Mouse (Mus musculus): ENCODE measurements around the gene Rel. TPM values are rescaled to one million over a fixed set of nuclear protein-coding genes. Genes with fewer than 3 reads are reported as not detected.

Gene Rel
- 0.55 and 1.0 TPM in 2 replicates for polyA plus RNA-seq (2015; fragmentation: Nextera tagmentation; extraction: Ambion mirVana)

GRCm38 (mm10) chr11:23770760-23771506 lies at the start of gene Rel:
Rel (minus strand) TSS chr11:23770970.

Other genes with a start within 250 kb of the Rel start
- gene 1700093K21Rik, start 249.8 kb downstream of the Rel start, polyA plus RNA-seq (2015; fragmentation: Nextera tagmentation; extraction: Ambion mirVana), result not detected in 2 replicates
- 28.4 and 29.8 TPM in 2 replicates for gene 0610010F05Rik, start 137.3 kb downstream of the Rel start, polyA plus RNA-seq (2015; fragmentation: Nextera tagmentation; extraction: Ambion mirVana)
- 14.0 and 15.4 TPM in 2 replicates for gene Pus10, start 105.3 kb downstream of the Rel start, polyA plus RNA-seq (2015; fragmentation: Nextera tagmentation; extraction: Ambion mirVana)
- gene Pex13, start 105.0 kb downstream of the Rel start, polyA plus RNA-seq (2015; fragmentation: Nextera tagmentation; extraction: Ambion mirVana), result 42.4 and 77.3 TPM in 2 replicates
- 7.1 and 8.7 TPM in 2 replicates for gene Papolg, start 124.3 kb upstream of the Rel start, polyA plus RNA-seq (2015; fragmentation: Nextera tagmentation; extraction: Ambion mirVana)